Mouse (Mus musculus) thymus, postnatal 0 days (tissue): ENCODE results near the gene Ndufa8. TPM values are rescaled to one million over a fixed set of nuclear protein-coding genes. Genes with fewer than 3 reads are reported as not detected.
A peak's percentile ranks its signal among the peaks of the same experiment; 100 is the strongest.

Source experiments
- DNase-seq: peaks from one replicate; pipeline ENCODE4 v3.0.0-alpha.2; 2015; ENCODE audit warnings: low spot score
- polyA plus RNA-seq: library from polyadenylated mRNA; unstranded; fragments of >200 nt; fragmentation: Nextera tagmentation; extraction: Ambion mirVana; gene quantifications from 2 replicates; pipeline ENCODE4 v1.2.1, GENCODE M21; 2015

Gene Ndufa8
- polyA plus RNA-seq, 1 experiment from 2014 or later: 261 TPM

DNA sequence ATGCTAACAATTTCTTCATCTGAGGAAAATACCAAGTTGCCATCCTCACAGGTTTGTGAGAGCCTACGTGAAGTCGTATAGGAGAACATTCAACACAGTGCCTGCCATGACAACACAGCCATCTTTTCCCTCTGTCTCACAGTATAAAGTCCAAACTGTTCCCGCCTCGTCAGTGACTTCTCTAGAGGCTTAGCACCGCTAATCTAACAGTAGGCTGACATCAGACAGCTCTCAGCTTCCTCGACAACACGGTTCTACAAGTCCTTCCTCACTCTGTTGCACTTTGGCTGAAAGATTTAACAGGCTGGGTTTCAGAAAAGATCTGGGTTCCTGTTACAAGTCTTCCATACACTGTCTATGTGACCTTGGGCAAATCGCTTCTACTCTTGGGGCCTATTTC, 1.0 kb downstream of the Ndufa8 start:
- DNase-seq: no peak

DNA sequence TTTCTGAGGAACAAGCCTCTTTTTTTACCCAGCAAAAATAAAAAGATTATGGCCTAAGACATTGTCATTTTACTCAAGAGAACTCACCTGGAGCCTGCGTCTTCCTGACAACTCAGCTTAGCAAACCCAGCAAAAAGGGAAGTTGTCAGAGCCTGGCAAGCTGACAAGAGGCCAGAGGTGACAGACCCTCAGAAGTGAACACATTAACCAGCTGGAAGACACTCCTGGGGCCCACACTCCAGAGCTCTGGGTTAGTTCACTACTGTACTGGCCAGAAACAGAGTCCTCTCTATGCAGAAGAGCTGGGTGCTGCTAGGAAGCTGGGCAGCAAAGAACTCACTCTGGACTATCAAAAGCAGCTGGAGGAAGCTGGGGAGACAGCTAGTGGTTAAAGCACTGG, 8.3 kb downstream of the Ndufa8 start:
- no peak for DNase-seq

DNA sequence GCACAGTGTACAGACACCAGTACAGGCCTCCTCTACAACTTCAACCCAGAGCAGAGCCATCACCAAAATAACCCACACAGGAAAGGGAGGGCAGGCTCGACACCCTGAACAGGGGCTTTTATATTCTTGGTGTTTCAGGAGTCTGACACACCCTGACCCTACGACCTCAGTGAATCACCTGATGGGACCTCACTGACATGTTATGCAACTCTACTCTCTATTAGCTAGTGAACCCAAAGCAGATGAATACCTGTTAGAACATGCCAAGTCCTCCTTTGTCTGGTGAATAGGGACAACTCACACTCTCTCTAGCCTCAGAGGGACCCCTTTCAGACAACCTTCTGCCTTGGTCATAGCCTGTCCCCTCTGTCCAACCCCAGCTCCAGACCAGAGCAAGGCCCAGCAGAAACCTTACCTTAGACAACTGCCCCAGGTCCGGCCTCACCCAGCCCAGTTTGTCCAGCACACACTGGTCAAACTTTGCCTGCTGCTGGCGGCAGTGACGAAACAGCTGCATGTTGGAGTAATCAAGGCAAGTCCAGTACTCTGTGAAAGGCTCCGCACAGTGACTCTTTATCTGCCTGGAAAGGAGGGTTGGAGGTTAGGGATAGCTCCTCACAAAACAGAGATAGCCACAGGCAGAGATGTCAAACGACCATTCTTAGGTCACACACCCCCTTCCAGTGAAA, 9.8 kb downstream of the Ndufa8 start:
- no peak for DNase-seq

DNA sequence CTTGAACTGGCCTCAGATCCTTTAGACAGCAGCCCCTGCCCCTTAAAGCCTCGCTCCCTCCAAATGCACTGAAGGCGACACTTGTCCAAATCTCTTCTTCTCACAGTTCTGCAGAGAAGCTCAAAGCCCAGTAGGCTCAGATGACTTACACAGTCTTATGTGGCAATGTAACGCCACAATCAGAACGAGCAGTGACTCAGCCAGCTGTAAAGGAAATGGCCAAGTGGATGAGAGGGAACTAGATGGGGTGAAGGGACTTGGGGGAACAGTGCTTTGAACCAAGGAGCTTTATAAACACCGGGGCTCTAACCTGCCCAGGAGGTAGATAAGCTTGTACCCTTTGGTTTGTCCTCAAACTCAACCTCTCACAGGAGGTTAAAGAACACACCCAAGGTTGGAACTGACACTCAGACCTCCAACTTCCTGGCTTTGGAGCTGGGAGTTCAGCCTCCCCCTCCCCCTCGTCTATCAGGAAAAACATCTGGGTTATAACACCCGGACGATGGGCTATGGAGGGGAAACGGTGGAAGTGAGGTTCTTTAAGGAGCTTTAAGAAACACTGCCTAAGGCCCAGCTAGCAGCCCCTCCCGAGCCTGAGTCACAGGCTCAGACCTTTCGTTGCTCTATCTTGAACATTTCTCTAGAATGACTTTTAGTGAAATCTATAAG, 13.7 kb downstream of the Ndufa8 start:
- no peak for DNase-seq

DNA sequence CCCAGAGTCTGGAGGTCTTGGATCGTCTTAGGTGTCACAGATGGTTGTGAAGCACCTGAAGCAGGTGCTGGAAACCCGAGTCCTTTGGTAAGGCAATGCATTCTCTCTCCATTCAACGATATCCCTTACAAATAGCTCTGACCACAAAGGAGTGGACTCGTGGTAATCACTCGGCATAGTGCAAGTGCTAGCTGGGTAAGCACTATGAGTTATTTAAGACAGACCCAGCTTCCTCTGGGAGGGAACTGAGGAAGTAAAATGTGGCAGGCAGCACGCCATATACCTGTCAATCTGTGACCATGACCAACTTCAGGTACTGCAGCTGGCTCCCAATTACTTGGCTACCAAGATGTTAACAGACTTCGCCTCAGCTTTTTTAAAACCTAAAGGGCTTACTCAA, 14.3 kb downstream of the Ndufa8 start:
- no peak for DNase-seq

DNA sequence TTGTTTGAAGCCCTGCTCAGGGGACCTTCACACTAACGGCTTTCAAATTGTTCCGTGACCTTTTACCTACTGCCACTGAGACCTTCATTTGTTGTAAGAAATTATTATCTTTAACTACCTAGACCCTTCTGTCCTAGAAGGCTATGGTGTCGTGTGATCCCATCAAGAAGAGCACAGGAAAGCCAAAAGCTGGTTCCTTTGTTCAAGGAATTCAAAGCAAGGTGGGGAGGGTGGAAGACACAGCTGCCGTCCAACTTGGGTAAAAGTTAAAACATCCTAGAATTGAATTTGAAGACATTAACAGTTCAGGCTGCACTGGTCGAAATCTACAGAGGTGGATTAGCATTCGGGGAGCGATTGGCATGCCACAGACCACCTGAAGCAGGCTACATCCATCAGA, 15.2 kb downstream of the Ndufa8 start:
- no peak for DNase-seq

DNA sequence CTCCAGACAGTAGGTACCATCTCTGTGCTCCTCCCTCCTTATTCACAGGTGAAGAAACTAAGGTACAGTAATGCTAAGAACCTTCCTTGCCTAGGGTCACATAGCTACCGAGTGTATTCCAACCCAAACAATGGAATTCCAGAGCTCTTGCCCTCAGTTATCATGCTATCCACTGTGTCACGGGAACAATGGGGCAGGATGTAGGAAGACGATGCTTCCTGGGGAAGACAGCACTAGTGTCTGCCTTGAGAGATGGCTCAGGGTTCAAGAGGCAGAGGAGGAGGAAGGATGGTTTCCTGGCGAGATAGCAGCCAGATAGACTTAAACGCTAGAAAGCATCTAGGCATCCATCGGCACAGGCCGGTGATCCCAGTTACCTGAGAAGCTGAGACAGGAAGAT, 16.3 kb downstream of the Ndufa8 start:
- no peak for DNase-seq

DNA sequence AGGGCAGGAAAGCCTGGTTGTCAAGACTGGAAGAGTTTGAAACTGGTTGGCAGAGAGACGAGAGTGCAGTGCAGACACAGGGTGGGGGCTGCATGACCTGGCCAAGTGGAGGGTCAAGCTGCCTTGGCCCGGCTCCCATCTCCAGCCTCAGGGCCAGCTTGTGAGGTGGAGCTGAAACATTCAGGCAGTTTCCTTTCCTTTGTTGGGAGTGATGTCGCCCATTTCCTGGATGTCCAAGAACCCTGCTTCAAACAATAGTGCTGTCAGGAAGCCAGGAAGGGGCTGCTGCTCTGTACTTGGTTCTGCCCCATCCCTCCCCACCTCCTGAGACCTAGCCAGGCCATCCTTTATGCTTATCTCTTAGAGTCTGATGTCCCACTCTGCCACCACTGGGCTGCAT, 25.9 kb downstream of the Ndufa8 start:
- DNase-seq: no peak

DNA sequence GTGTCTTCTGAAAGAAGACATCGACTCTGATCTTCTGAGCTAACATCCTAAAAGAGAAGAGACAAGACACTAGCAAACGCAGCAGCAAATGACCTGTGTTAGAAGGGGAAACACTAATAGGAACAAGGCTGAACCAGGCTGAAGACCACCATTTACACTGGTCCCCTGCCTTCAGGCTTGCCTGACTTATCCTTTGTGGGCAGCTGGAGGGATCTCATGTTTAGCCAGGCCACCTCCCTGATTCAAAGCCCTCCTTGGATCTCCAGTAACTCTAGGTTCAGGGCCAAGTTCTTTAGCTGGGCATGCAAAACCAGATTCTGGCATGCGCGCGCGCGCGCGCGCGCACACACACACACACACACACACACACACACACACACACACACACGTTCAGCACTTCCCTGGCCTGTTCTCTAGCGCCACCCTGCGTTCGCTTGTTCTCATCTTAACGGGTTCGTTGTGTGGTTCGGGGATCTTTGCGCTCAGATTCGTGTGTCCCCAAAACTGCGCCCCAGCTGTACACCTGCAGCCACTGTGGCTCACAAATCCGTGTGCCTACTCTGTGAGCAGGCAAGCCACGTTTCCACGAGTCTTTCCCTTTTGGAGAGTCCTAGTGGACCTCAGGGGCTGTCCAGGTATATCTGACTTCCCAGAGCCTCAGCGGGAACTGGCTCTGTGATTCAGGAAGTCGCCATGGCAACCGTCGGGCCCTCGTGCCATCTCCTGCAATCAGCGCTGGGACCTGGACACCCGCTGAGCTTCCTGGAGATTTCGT, 27.6 kb downstream of the Ndufa8 start:
- peak; percentile 72 for DNase-seq

DNA sequence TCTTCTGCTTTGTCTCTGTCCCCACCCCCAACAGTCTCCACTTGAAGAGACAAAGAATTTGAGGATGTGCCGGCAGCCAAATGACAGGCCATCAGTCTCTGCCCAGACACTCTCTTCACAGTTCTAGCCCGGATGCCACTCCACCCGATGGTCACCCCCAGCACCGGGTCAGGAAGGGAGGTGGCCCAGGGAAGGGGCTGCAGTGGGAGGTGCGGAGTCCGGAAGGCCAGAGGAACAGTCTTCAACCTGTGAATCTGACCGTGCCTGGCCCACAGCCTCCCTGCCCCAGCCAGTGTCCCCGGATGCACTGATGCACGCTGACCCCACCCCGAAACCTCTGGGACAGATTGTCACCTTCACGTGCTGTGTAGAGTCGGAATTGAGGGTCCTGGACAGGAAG, 36.2 kb downstream of the Ndufa8 start:
- no peak for DNase-seq

DNA sequence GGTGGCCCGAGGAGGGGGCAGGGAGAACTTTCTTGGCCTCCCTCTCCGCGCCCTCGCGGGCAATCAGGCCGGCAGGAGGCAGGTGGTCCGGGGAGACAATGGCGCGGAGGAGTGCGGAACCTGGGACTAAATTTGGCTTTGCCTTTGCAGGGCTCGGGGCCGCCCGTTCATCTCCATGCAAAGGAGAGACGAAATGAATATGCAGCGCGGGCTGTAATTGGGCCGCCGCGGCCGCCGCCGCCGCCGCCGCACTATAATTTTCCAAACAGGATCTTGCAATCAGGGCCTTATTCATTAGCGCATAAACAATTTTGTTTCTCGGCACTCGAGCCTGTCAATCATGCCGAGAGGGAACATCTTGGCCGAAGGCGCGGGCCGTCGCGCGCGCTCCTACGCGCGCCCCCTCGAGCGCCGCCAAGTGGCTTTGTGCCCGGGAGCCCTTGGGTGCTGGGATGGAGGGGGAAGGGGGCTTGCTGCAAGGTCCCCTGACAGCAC, 37.8 kb downstream of the Ndufa8 start:
- DNase-seq: no peak

DNA sequence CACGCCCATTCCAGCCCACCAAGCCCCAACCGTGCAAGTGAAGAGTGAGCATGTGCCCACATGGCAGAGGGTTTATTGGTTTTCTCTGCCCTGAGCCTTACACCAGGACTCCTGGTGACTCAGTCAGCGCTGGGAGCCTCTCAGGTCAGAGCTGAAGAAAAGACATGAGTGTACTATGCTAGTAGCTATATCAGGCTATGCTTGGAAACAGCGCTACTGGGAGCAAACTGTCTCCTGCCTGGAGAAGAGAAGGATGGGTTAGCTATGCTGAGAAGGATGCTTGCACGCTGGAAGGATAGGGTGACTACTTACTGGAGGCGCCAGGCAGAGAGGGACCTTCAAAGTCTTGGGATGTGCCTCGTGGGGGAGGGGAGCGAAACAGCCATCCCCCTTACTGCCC, 38.6 kb downstream of the Ndufa8 start:
- DNase-seq: no peak

DNA sequence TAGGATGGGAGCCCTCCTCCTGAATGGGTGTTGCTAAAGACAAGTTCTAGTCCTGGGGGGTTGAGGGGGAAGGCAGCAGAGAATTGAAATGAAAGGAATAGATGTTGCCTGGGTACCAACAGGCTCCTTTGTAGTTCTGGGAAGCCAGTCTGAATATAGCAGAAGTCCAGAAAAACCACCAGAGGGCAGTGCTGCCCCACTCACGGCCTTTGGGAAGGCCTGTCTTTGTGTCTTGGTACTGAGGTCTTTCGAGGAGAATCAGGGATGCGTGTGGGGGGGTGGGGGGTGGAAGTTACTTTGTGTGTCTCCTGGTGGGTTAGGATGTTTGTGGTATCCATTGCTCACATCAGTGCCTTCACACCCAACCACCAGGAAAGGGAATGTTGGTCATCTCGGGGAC, 39.8 kb downstream of the Ndufa8 start:
- DNase-seq: peak; percentile 68

DNA sequence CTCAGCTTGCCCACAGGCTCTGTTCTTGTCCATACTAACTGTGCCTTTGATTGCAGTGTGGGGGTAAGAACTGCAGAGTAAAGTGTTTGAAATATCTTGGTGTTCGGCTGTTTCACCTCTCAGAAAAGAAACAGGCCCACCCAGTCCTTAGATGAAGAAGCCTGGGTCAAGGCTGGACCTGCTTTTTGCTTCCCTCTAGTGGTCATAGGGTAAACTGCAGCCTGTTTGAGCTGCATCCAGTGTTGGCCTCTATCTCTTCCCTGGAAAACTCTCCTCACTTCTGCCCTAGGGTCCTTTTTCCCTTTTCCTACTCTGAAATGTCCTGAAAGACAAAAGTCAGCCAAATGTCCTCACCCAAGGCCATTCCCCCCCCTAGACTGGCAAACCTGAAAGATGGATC, 41.1 kb downstream of the Ndufa8 start:
- peak; percentile 35 for DNase-seq

DNA sequence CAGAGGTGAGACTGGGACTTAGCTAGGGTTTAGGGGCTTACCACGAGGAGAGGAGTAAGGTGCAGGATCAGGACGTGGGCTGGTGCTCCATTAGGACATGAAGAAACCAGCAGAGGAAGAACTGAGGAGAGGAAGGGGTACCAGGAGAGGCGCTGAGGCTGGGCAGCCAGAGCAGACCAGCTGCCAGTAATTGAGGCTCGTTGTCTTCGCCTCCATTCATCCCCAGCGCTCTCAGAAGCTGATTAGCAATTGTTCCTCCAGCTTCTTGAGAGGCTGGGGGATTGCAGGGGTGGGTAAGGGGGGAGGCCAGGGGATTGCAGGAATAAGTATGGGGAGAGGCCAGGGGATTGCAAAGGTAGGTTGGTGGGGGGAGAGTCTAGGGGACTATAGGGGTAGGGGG, 47.0 kb downstream of the Ndufa8 start:
- no peak for DNase-seq

DNA sequence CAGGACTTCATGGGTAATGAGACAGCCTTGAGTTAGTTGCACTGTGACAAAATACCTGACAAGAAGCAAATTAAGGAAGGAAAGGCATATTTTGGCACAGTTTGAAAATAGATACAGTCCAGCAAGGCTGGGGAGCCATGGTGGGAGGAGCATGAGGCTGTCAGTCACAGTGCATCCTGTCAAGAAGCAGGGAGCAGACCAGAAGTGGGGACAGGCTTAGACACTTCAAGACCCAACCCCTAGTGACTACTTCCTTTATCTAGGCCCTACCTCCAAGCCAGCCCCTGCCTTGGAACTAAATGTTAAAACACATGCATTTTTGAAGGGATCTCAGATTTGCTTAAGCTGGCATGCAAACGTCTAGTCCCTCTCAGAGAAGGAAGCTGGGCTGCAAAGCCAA, 48.8 kb downstream of the Ndufa8 start:
- DNase-seq: no peak

DNA sequence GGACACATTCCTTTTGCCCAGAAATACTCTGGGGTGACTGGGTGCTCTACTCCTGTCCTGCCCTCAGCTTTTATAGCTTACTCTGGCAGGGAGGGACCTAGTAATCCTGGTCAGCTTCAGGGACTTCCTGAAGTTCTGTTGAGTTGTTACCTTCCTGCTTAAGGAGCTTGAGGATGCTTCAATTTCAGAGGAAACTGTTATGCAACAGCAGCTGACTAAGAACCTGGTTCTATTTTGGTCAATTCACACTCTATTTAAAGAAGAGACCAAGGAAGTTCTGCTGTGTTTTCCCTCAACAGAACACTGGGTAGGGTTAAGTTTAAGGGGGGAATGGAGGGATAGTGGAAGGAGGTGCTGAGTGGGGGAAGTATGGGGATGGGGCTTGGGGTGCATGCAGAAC, 50.0 kb downstream of the Ndufa8 start:
- DNase-seq: no peak

DNA sequence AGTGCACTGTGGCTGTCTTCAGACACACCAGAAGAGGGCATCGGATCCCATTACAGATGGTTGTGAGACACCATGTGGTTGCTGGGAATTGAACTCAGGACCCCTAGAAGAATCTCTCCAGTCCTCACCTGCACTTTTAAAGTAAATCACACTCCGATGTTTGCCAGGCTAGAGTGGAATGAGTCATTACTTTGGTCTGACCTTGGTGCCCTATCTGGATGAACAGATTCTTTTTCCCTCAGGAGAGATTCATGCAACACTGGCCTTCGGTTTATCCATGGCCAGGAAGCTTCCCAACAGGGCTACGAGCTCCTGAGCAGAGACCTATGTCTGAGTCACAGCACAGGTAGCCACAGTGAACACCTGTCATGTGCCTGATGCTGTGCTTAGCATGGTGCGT, 50.8 kb downstream of the Ndufa8 start:
- no peak for DNase-seq

DNA sequence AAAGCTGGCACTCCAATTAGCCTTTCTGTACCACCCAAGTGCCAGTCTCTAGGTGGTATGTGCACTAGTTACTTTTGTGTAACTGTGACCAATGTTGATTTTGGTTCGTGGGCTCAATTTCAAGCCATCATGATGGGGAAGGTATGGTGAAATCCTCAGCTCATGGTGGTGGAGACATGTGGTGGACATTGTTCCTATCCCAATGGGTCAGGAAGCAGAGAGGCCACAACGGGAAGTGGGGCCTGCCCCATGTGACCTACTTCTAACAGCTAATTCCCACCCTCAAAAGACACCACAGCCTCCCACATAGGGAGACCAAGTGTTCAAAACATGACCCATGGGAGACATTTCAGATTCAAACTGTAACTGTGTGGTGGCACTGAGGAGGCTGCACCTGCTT, 52.5 kb downstream of the Ndufa8 start:
- no peak for DNase-seq

DNA sequence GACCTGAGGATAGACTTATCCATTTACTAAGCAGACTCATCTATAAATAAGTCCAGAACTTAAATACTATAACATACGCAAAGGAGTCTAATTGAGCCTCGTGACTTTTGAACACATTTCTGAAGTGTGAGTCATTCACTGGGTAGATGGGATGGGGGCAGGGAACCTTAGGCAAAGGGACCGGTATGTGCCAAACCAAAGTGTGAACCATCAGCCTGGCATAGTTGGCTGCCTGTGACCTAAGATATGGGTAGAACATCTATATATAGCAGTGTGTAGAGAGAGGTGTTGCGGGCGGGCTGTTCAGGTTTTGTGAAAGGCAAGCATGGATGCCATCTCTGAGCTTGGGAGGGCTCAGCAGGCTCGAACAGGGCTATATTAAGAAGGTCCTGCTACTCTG, 54.9 kb downstream of the Ndufa8 start:
- DNase-seq: no peak

DNA sequence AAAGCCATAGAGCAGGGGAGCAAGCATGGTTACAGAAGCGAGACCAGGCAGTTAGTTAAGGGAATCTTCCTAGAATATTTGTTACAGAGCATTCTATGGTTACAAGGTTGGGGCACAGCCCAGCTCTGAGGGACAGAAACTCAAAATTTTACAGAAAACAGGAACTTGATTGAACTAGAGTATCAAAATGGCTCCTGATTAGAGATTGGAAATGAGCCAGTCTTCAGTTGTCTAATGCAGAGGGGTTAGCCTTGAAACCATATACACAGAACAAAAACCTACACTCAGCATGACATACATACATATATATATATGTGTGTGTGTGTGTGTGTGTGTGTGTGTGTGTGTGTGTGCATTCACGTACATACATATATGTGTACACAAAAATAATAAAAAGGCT, 55.7 kb downstream of the Ndufa8 start:
- no peak for DNase-seq

DNA sequence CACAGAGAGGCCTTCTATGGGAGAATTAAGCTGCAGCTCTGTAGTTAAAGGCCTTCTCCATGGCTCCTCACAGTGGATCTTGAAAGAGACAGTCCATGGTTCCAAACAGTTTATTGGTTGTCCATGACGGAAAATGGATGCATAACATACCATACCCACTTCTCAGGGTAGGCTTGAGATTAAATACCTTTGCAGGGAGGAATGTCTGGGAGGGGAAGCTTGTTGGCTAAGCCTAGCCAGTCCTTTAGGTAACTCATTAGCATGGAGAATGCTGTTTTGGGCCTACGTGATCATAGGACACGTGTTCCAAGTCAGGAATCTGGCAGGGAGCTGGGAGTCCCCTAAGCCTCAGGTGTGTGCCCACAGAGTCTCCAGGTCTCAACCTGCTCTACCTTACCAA, 56.9 kb downstream of the Ndufa8 start:
- no peak for DNase-seq
